Mouse (Mus musculus) hindbrain, embryonic 11.5 days (tissue): ENCODE measurements around the gene Ranbp3l. TPM values are rescaled to one million over a fixed set of nuclear protein-coding genes. Genes with fewer than 3 reads are reported as not detected.

Source experiments
- ATAC-seq: fragments of 200-750 bp; cut with Nextera tagmentation; 2 replicates; pipeline ENCODE4 v1.8.0; 2017; ENCODE audit warnings: mild to moderate bottlenecking, moderate TSS enrichment, moderate library complexity; ENCODE audit not compliant: low FRiP score
- DNase-seq: peaks from one replicate; pipeline ENCODE4 v3.0.0-alpha.2; 2015; ENCODE audit warnings: low spot score
- H3K27ac ChIP-seq: fragments of 300-500 bp; sonication (generic); 2 replicates; pipeline ENCODE4 v1.5.1; 2014; ENCODE audit warnings: mild to moderate bottlenecking, low read depth, low read length
- H3K27me3 ChIP-seq: fragments of 300-500 bp; sonication (generic); 2 replicates; pipeline ENCODE4 v1.6.1; 2014; ENCODE audit warnings: mild to moderate bottlenecking, low read length, moderate library complexity, mixed read lengths; ENCODE audit not compliant: control insufficient read depth, insufficient read depth
- H3K36me3 ChIP-seq: fragments of 300-500 bp; sonication (generic); 2 replicates; pipeline ENCODE4 v1.6.1; 2014; ENCODE audit warnings: mild to moderate bottlenecking, low read length, moderate library complexity, mixed read lengths; ENCODE audit not compliant: control insufficient read depth, insufficient read depth
- H3K4me1 ChIP-seq: fragments of 300-500 bp; sonication (generic); replicated peaks from 2 replicates; pipeline ENCODE4 v1.6.1; 2014; ENCODE audit warnings: low read length, mixed read lengths; ENCODE audit not compliant: control insufficient read depth, insufficient read depth
- H3K4me2 ChIP-seq: fragments of 300-500 bp; sonication (generic); replicated peaks from 2 replicates; pipeline ENCODE4 v1.6.1; 2014; ENCODE audit warnings: mild to moderate bottlenecking, low read depth, low read length
- H3K4me3 ChIP-seq: fragments of 300-500 bp; sonication (generic); 2 replicates; pipeline ENCODE4 v1.5.1; 2014; ENCODE audit warnings: low read depth, low read length
- H3K9ac ChIP-seq: fragments of 300-500 bp; sonication (generic); 2 replicates; pipeline ENCODE4 v1.6.1; 2014; ENCODE audit warnings: low read depth, low read length
- H3K9me3 ChIP-seq: fragments of 300-500 bp; sonication (generic); 2 replicates; pipeline ENCODE4 v1.6.1; 2016; ENCODE audit warnings: low read length; ENCODE audit not compliant: control insufficient read depth
- WGBS: fragments of 180-500 bp; shearing (Covaris S2); extraction: QIAGEN DNeasy Blood & Tissue Kit; methylation state at CpG from one replicate; pipeline ENCODE4 v1.1.7; 2014; 5-methylcytosine and 5-hydroxymethylcytosine counted together
- polyA plus RNA-seq: library from polyadenylated mRNA; unstranded; fragments of >200 nt; fragmentation: Nextera tagmentation; extraction: Ambion mirVana; gene quantifications from 2 replicates; pipeline ENCODE4 v1.2.1, GENCODE M21; 2014

The Ranbp3l gene
- polyA plus RNA-seq: 0.45 and 0.64 TPM in 2 replicates

DNA sequence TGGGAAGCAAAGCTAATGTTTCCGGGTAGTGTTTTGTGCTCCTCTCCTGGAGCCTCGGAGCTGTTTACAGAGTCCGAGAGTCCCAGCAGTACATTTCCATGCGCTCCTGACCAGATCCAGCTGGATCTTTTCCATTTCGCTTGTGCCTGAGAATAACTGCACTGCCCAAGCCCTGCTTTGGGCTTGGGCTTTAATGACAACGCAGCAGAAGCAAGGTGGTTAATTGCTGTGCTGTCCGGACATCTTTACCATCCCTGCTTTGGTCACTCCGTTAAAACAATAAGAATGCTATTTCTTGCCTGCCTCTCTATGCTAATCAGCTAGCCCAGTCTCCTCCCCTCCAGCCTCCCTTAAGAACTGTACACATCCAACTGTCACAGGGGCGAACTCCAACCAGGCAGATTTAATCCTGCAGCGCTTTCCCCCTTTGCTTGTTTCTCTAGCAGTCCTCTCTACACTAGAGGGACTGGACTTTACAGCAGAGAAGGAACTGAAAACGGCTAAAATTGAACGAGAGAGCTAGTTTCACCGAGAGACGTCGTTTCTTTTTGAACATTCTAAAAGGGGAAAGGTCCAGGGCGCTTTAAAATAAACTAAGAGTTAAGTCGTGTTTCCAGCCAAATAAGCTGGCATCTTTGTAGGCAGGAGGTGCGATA, at the start of gene Ranbp3l:
Gene Ranbp3l, plus strand, starts transcription at position 377 of the 656 bp plus-strand sequence.
- no peak within 1 kb of the TSS for H3K4me2 ChIP-seq
- WGBS: 69% methylated on average over 18 of the region's 18 CpGs
- DNase-seq: no peak

DNA sequence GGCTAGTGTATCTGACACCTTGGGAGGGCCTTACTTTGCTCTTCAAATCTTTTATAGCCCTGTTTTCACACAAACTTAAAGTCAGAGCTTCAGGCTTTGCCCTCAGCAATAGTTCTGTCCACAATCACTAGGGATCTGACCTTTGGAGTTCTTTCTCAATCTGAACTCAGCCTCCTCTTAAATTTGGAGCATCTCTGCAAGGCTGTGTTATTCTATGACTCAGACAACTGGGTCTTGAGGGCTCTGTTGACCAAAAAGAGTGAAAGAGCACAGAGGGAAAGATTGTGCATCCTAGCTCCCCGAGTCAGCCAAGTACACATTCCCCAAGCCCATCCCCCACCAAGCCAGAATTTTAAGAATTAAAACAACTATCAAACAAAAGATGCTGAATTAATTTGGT, 37.7 kb upstream of the Ranbp3l start:
- no peaks in the 10 kb centered on the region for H3K9me3 ChIP-seq
- H3K4me2 ChIP-seq: no peak overlapping the region
- H3K27ac ChIP-seq: no peak overlapping the region
- no peaks in the 10 kb centered on the region for H3K36me3 ChIP-seq
- 70% methylated on average over 1 of the region's 1 CpGs for WGBS
- no peak overlapping the region for H3K4me3 ChIP-seq
- DNase-seq: no peak
- no peaks in the 10 kb centered on the region for H3K27me3 ChIP-seq
- H3K9ac ChIP-seq: no peak overlapping the region
- H3K4me1 ChIP-seq: no peaks in the 10 kb centered on the region
- no peak for ATAC-seq

More for the DNA sequence above, at the start of gene Ranbp3l:
- Histone ChIP-seq H3K9ac (no peak within 1 kb of the TSS), H3K4me1 (no peaks in the 10 kb centered on the region), H3K4me3 (no peak within 1 kb of the TSS), H3K27ac (no peak within 1 kb of the TSS), H3K36me3 (no peaks in the 10 kb centered on the region), H3K9me3 (no peaks in the 10 kb centered on the region), H3K27me3 (no peaks in the 10 kb centered on the region)
- ATAC-seq: no peak

GRCm38 (mm10) chr15:8936911-8937310, 30.8 kb upstream of the Ranbp3l start:
- Histone ChIP-seq H3K27me3 (no peaks in the 10 kb centered on the region), H3K9ac (no peak overlapping the region), H3K4me2 (no peak overlapping the region), H3K4me3 (no peak overlapping the region), H3K36me3 (no peaks in the 10 kb centered on the region), H3K4me1 (no peaks in the 10 kb centered on the region), H3K9me3 (no peaks in the 10 kb centered on the region), H3K27ac (no peak overlapping the region)
- no peak for DNase-seq
- WGBS: 87% methylated on average over 3 of the region's 3 CpGs
- no peak for ATAC-seq

DNA sequence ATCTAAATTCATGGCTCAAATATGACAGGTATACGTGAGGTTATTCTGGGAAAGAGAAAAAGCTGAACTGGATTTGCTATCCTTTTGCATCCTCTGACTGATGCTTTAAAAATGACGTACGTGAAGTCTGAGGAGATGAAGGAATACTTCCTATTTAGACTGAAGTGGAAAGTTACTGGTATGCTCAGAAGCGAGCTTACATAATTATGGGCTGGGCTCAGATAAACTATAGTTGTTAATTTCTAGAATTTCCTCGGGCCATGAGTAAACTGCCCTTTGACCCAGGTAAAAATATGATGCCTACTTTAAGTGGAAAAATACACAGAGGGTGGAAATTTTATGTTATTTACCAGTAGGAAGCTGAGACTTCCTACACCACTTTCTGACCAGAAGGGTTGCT, 26.9 kb upstream of the Ranbp3l start:
- Histone ChIP-seq H3K4me2 (no peak overlapping the region), H3K36me3 (no peaks in the 10 kb centered on the region), H3K9me3 (no peaks in the 10 kb centered on the region), H3K9ac (no peak overlapping the region), H3K27me3 (no peaks in the 10 kb centered on the region), H3K4me3 (no peak overlapping the region), H3K27ac (no peak overlapping the region), H3K4me1 (no peaks in the 10 kb centered on the region)
- DNase-seq: no peak
- ATAC-seq: no peak
- 89% methylated on average over 5 of the region's 5 CpGs for WGBS

GRCm38 (mm10) chr15:8950856-8951255, 16.9 kb upstream of the Ranbp3l start:
- Histone ChIP-seq H3K27ac (no peak overlapping the region), H3K36me3 (no peaks in the 10 kb centered on the region), H3K27me3 (no peaks in the 10 kb centered on the region), H3K4me3 (no peak overlapping the region), H3K4me2 (no peak overlapping the region), H3K9ac (no peak overlapping the region), H3K4me1 (no peaks in the 10 kb centered on the region), H3K9me3 (no peaks in the 10 kb centered on the region)
- no peak for ATAC-seq
- WGBS: 79% methylated on average over 4 of the region's 4 CpGs
- no peak for DNase-seq

GRCm38 (mm10) chr15:8963323-8963722, 4.4 kb upstream of the Ranbp3l start:
- no peaks in the 10 kb centered on the region for H3K9me3 ChIP-seq
- DNase-seq (no peak), ATAC-seq (no peak)
- H3K27me3 ChIP-seq: no peaks in the 10 kb centered on the region
- H3K4me1 ChIP-seq: no peaks in the 10 kb centered on the region
- no peak overlapping the region for H3K4me2 ChIP-seq
- no peak overlapping the region for H3K4me3 ChIP-seq
- H3K36me3 ChIP-seq: no peaks in the 10 kb centered on the region
- WGBS: 67% methylated on average over 2 of the region's 2 CpGs
- H3K9ac ChIP-seq: no peak overlapping the region
- H3K27ac ChIP-seq: no peak overlapping the region

DNA sequence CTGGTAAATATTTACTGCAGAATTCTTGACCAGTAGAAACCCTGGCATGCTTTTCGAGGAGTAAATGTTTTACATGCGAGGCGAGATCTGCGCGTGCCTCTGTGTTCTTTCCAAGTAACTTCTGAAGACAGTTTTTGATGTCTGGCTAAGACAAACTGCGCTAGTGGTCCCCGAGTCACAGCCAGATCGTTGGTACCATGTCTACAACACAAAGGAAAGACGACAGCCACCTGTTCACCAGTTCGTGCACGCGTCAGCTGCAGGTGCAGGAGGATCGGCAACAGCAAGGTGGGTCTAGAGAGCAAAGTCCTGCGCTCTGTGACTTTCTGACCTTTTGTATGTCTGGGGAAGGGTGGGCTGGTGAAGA, 463 bp downstream of the Ranbp3l start:
- no peaks in the 10 kb centered on the region for H3K4me1 ChIP-seq
- no peaks in the 10 kb centered on the region for H3K27me3 ChIP-seq
- ATAC-seq (no peak), DNase-seq (no peak)
- H3K9me3 ChIP-seq: no peaks in the 10 kb centered on the region
- WGBS: 90% methylated on average over 14 of the region's 14 CpGs
- no peak overlapping the region for H3K27ac ChIP-seq
- no peaks in the 10 kb centered on the region for H3K36me3 ChIP-seq
- H3K4me3 ChIP-seq: no peak overlapping the region
- no peak overlapping the region for H3K9ac ChIP-seq
- no peak overlapping the region for H3K4me2 ChIP-seq

DNA sequence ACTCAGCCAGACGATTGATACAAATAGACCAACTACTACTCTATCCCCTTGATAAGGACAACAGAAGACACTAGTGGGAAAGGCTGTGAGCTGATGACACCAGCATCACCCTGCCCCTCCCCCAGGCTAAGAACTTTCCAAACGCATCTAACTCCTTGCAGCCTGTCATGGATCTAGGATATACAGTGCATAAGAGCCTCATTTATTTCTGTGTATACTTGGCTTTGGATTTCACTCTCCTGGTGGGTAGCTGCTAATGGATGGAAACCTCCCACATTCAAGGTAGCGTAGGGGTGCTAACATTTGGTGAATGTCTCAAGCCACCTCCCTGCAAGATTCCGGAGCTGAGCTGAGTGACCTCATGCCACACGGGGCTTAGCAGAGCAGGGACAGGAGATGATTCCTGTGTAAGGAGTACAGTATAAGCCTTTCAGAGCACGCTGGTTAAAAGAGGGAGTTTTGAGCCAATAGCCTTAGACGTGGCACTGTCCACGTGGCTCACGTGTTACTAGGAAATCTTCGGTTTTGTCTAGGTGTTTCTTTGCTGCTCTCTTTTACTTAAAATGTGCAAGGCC, 1.4 kb downstream of the Ranbp3l start:
- no peak for DNase-seq
- Histone ChIP-seq H3K9ac (no peak overlapping the region), H3K27me3 (no peaks in the 10 kb centered on the region), H3K4me1 (no peaks in the 10 kb centered on the region), H3K4me2 (no peak overlapping the region), H3K9me3 (no peaks in the 10 kb centered on the region), H3K4me3 (no peak overlapping the region), H3K36me3 (no peaks in the 10 kb centered on the region), H3K27ac (no peak overlapping the region)
- WGBS: 88% methylated on average over 10 of the region's 10 CpGs
- ATAC-seq: no peak

DNA sequence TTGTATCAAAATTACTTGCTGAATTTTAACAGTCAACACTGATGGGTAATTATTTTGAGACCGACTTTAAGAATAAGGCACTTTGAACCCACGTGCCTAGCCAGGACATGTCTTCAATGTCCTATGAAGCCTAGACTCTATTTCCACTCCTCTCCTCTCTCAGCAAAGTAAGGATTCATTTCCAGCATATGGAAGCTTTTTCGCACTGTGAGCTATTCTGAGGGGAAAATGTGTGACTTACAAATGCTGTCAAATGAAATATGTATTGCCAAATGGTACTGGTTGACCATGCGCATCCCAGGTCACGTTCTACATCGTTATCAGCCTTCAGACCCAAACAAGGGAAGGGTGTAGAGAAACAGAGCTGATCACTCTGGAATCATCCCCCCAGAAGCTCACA, 23.5 kb downstream of the Ranbp3l start:
- 94% methylated on average over 6 of the region's 6 CpGs for WGBS
- H3K4me2 ChIP-seq: no peak overlapping the region

More for the DNA sequence above, 23.5 kb downstream of the Ranbp3l start:
- Histone ChIP-seq H3K27me3 (no peaks in the 10 kb centered on the region), H3K4me3 (no peak overlapping the region), H3K9ac (no peak overlapping the region), H3K4me1 (no peaks in the 10 kb centered on the region), H3K36me3 (no peaks in the 10 kb centered on the region), H3K27ac (no peak overlapping the region), H3K9me3 (no peaks in the 10 kb centered on the region)
- ATAC-seq: no peak
- no peak for DNase-seq
